Comparison of ENCODE assay signal across 8 mouse cellular contexts in the genomic region with DNA sequence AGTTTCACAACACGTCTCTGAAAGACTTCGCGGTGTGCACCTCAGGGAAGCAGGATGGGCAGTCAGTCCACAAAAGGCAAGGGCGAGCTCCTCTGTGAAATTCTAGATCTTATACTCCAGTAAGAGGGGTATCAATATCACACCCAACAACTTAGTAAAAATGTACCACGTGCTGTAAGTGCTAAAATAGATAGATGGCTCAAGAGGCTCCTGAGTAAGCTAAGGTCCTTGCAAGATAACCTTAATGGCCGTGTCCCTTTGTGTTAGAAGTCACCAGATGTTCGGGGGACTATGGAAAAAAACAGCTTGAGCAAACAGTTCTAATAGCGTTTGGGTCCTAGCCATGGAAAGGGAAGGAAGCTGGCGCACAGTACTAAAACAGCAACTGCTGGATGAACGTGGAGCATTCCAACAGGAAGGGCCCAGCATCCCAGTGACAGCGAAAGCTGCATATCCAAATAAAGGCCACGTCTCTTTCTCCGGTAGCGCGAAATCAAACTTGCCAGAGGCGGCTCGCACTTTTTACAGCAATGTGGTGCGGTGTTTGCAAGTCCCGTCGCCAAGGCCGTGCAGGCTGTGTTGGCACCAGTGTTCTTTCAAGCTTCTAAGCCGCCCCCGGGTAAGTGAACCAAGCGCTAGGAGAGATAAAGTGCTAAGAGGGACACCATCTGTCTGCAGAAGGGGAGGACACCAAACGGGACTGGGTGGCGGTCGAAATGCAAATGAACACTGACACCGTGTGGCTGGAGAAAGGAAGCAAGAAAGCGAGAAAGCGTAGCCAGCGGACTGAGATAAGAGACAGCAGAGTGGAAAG. TPM values are rescaled to one million over a fixed set of nuclear protein-coding genes. Genes with fewer than 3 reads are reported as not detected.
A peak's percentile ranks its signal among the peaks of the same experiment; 100 is the strongest.
DNase-seq lines count a peak whose midpoint lies in the region; ATAC-seq lines count a peak whose summit lies in the region.

No protein-coding gene starts in this region.

- H3K36me3 ChIP-seq in hindbrain, embryonic 14.5 days (replicated peaks; ENCODE audit: control insufficient read depth, insufficient read depth), result no peaks in the 10 kb centered on the region

- peak; percentile 79 for DNase-seq in T-cell, adult 2 months (ENCODE audit: low spot score)
- peak; percentile 78 to 80 for DNase-seq in cerebellum, postnatal 36 days
- DNase-seq in frontal cortex, postnatal 25 days (ENCODE audit: low spot score in 2 of 2), result peak; percentile 53 to 71
- peak; percentile 80 for DNase-seq in hindbrain, embryonic 14.5 days (ENCODE audit: low spot score)
- peak; percentile 79 to 82 for DNase-seq in layer of hippocampus, postnatal 36 days
- peak; percentile 72 for DNase-seq in lung, postnatal 14 days
- peak; percentile 76 for DNase-seq in ovary, postnatal 36 days (ENCODE audit: low spot score)
- DNase-seq in thymus, postnatal 10 days (ENCODE audit: low spot score in 2 of 2), result peak; percentile 70 to 76

- H3K4me3 ChIP-seq in hindbrain, embryonic 14.5 days (replicated peaks; ENCODE audit: low read length), result peak overlapping the region; percentile 35

- 8% methylated on average over 31 of the region's 31 CpGs for WGBS in hindbrain, embryonic 14.5 days

- H3K4me2 ChIP-seq in hindbrain, embryonic 14.5 days (replicated peaks), result peak overlapping the region; percentile 82

- ATAC-seq in hindbrain, embryonic 14.5 days (ENCODE audit: low FRiP score), result peak; percentile 92

- peak overlapping the region; percentile 51 for H3K9ac ChIP-seq in hindbrain, embryonic 14.5 days

- H3K27ac ChIP-seq in hindbrain, embryonic 14.5 days, result no peak overlapping the region

- 0 out of 2 replicates have a peak, but pooled peaks cover 6% of the 10 kb centered on the region for H3K4me1 ChIP-seq in hindbrain, embryonic 14.5 days (replicated peaks; ENCODE audit: control insufficient read depth, insufficient read depth, low read length)

- peaks cover 2% of the 10 kb centered on the region for H3K27me3 ChIP-seq in hindbrain, embryonic 14.5 days (ENCODE audit: control insufficient read depth, insufficient read depth, low read length)

- no peaks in the 10 kb centered on the region for H3K9me3 ChIP-seq in hindbrain, embryonic 14.5 days (ENCODE audit: control insufficient read depth, low read length)

RNA-seq across cellular contexts. Expression of a gene that starts 24.4 kb away (rescaled TPM):
- polyA plus RNA-seq in hindbrain, embryonic 14.5 days (2014; fragmentation: Nextera tagmentation; extraction: Ambion mirVana), result 29.0 and 35.0 TPM in 2 replicates
- 10 to 100 TPM; 50.2 to 52.0 TPM for total RNA-seq in layer of hippocampus, postnatal 36 days (2021)

RNA-seq across cellular contexts. Expression of a gene that starts 31.6 kb away (rescaled TPM):
- polyA plus RNA-seq in hindbrain, embryonic 14.5 days (2014; fragmentation: Nextera tagmentation; extraction: Ambion mirVana), result 0.16 and 1.3 TPM in 2 replicates
- total RNA-seq in layer of hippocampus, postnatal 36 days (2021), result not detected

RNA-seq across cellular contexts. Expression of a gene that starts 43.9 kb away (rescaled TPM):
- 769 and 914 TPM in 2 replicates for polyA plus RNA-seq in hindbrain, embryonic 14.5 days (2014; fragmentation: Nextera tagmentation; extraction: Ambion mirVana)
- total RNA-seq in layer of hippocampus, postnatal 36 days (2021), result 100 to 1,000 TPM; 323 to 359 TPM

RNA-seq across cellular contexts. Expression of a gene that starts 50.0 kb away (rescaled TPM):
- 35.7 and 38.8 TPM in 2 replicates for polyA plus RNA-seq in hindbrain, embryonic 14.5 days (2014; fragmentation: Nextera tagmentation; extraction: Ambion mirVana)
- 10 to 100 TPM; 49.3 to 56.6 TPM for total RNA-seq in layer of hippocampus, postnatal 36 days (2021)
